Mouse (Mus musculus) heart, postnatal 0 days (tissue): ENCODE data around the gene Senp7.
"Not testable (repeated sequence)": the region's sequence is repeated elsewhere in the genome, so short reads cannot be mapped to it uniquely, and the experiment has no call there.

Experiments used
- CTCF ChIP-seq: IDR thresholded peaks from 2 replicates; pipeline ENCODE4 v1.5.1; 2016; ENCODE audit warnings: antibody characterized with exemption, control low read depth, low read depth
- EP300 ChIP-seq: IDR thresholded peaks from 2 replicates; pipeline ENCODE4 v1.6.1; 2016; ENCODE audit warnings: antibody characterized with exemption, low read depth

- not testable (repeated sequence) for TF ChIP-seq CTCF, EP300
Measured at GRCm38 (mm10) chr16:56073150-56073549, 25.0 kb downstream of the Senp7 start.
